9 mouse cellular contexts compared by ENCODE assay signal in the genomic region with DNA sequence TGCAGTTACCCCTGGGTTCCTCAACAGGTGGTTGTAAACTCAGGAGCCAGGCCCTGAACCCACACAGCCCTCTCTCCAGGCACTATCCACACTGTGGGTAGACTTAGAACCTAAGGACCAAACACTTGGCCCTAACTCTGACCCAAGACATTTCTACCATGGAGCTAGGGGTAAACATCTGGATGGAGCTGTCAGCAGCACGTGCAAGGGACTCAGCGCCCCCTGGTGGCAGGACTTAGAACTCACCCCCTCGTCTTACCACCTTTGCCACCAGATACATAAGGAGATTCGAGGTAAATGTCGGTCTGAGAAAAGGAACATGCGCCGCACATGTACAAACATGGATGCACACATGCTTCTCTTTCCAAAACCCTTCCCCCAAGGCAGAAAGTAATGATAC. TPM values are rescaled to one million over a fixed set of nuclear protein-coding genes. Genes with fewer than 3 reads are reported as not detected.
A peak's percentile ranks its signal among the peaks of the same experiment; 100 is the strongest.
DNase-seq lines count a peak whose midpoint lies in the region; ATAC-seq and TF ChIP-seq lines count a peak whose summit lies in the region.
"Had no signal": no experiment of that assay in that cellular context is flagged by ENCODE, and none has a peak within 500 bp of the region (broad histone marks: within the 10 kb centered on the region; RNA-seq: fewer than 3 reads in every experiment).

No protein-coding gene starts in this region.

- ATAC-seq in forebrain, postnatal 0 days = no peak
- ATAC-seq in forebrain, embryonic 15.5 days (replicated peaks) = no peak

- H3K27ac ChIP-seq in forebrain, postnatal 0 days (ENCODE audit: low read depth, low read length) = no peak overlapping the region
- no peak overlapping the region for H3K27ac ChIP-seq in forebrain, embryonic 15.5 days (replicated peaks)
- H3K27ac ChIP-seq: limb, embryonic 15.5 days had no signal

- no peak overlapping the region for H3K4me2 ChIP-seq in forebrain, postnatal 0 days (ENCODE audit: low read depth)
- H3K4me2 ChIP-seq in forebrain, embryonic 15.5 days (replicated peaks) = no peak overlapping the region
- H3K4me2 ChIP-seq: limb, embryonic 15.5 days had no signal

- peaks cover 40% of the 10 kb centered on the region for H3K27me3 ChIP-seq in forebrain, postnatal 0 days (ENCODE audit: insufficient read depth, low read length)
- peaks cover 35% of the 10 kb centered on the region for H3K27me3 ChIP-seq in forebrain, embryonic 15.5 days

- peak; percentile 63 for TF ChIP-seq CTCF in forebrain, postnatal 0 days (IDR thresholded peaks at IDR 0.05; ENCODE audit: low read depth)

- H3K4me1 ChIP-seq in forebrain, postnatal 0 days (ENCODE audit: insufficient read depth) = no peaks in the 10 kb centered on the region
- H3K4me1 ChIP-seq in forebrain, embryonic 15.5 days = peaks cover 13% of the 10 kb centered on the region

- H3K9ac ChIP-seq in forebrain, postnatal 0 days = no peak overlapping the region
- H3K9ac ChIP-seq in forebrain, embryonic 15.5 days (replicated peaks) = no peak overlapping the region
- H3K9ac ChIP-seq: limb, embryonic 15.5 days had no signal

- no peak overlapping the region for H3K4me3 ChIP-seq in forebrain, postnatal 0 days (ENCODE audit: low read depth, low read length)
- H3K4me3 ChIP-seq in forebrain, embryonic 15.5 days = no peak overlapping the region
- H3K4me3 ChIP-seq: limb, embryonic 15.5 days had no signal

- H3K36me3 ChIP-seq in forebrain, postnatal 0 days (ENCODE audit: insufficient read depth) = no peaks in the 10 kb centered on the region
- no peaks in the 10 kb centered on the region for H3K36me3 ChIP-seq in forebrain, embryonic 15.5 days
- H3K36me3 ChIP-seq: limb, embryonic 15.5 days had no signal

- WGBS in forebrain, postnatal 0 days = 45% methylated on average over 7 of the region's 7 CpGs
- WGBS in forebrain, embryonic 15.5 days = 41% methylated on average over 7 of the region's 7 CpGs

- intact Hi-C loops in left cerebral cortex, postnatal 4 days (cut with DNase I) = loop anchor here (5.0 kb wide), 2 partner anchors 286 to 391 kb away; no protein-coding TSS in a partner anchor

- H3K9me3 ChIP-seq in forebrain, postnatal 0 days (ENCODE audit: low read length) = no peaks in the 10 kb centered on the region
- no peaks in the 10 kb centered on the region for H3K9me3 ChIP-seq in forebrain, embryonic 15.5 days
- H3K9me3 ChIP-seq: limb, embryonic 15.5 days had no signal

- no peak for DNase-seq in forebrain, postnatal 0 days
- peak; percentile 76 for DNase-seq in A20 (ENCODE audit: low read depth, low spot score)
- DNase-seq in adrenal gland, adult 8-10 months = peak; percentile 20
- DNase-seq in gastrocnemius, adult 8-10 months (ENCODE audit: low spot score in 2 of 2) = peak; percentile 23 to 28
- peak; percentile 41 for DNase-seq in left cerebral cortex, postnatal 4 days
- DNase-seq in retina, embryonic 14.5 days (ENCODE audit: low spot score) = peak; percentile 81
- peak; percentile 63 for DNase-seq in urinary bladder, postnatal 14 days (ENCODE audit: low spot score)

RNA-seq across cellular contexts. Expression of a gene that starts 20.9 kb away (rescaled TPM):
- total RNA-seq in forebrain, postnatal 0 days (2014; rRNA removed) = 0.08 TPM in 1 of 2 replicates, not detected in the other
- 0.08 TPM in 1 of 2 replicates, not detected in the other for polyA plus RNA-seq in forebrain, postnatal 0 days (2015; fragmentation: Nextera tagmentation; extraction: Ambion mirVana)
- not detected in 2 replicates for polyA plus RNA-seq in forebrain, embryonic 15.5 days (2015; fragmentation: Nextera tagmentation; extraction: Ambion mirVana)
- total RNA-seq in adrenal gland, adult 8-10 months (2022) = not detected
- total RNA-seq in gastrocnemius, adult 8-10 months (2022) = not detected
- total RNA-seq in left cerebral cortex, postnatal 4 days (2021) = not detected
- polyA plus RNA-seq: limb, embryonic 15.5 days had no signal

RNA-seq across cellular contexts. Expression of a gene that starts 28.3 kb away (rescaled TPM):
- 4.2 and 7.2 TPM in 2 replicates for total RNA-seq in forebrain, postnatal 0 days (2014; rRNA removed)
- 1.8 and 3.2 TPM in 2 replicates for polyA plus RNA-seq in forebrain, postnatal 0 days (2015; fragmentation: Nextera tagmentation; extraction: Ambion mirVana)
- polyA plus RNA-seq in forebrain, embryonic 15.5 days (2015; fragmentation: Nextera tagmentation; extraction: Ambion mirVana) = 5.0 and 5.5 TPM in 2 replicates
- total RNA-seq in adrenal gland, adult 8-10 months (2022) = not detected
- not detected for total RNA-seq in gastrocnemius, adult 8-10 months (2022)
- 1 to 10 TPM; 2.4 to 3.2 TPM for total RNA-seq in left cerebral cortex, postnatal 4 days (2021)
- polyA plus RNA-seq: limb, embryonic 15.5 days had no signal
